Mouse (Mus musculus) ES-E14 (cell line): ENCODE results near the gene Pheta1. TPM values are rescaled to one million over a fixed set of nuclear protein-coding genes. Genes with fewer than 3 reads are reported as not detected.

Source experiments
- DNase-seq: peaks from one replicate; pipeline ENCODE4 v3.0.0-alpha.2; 2013; ENCODE audit warnings: low read depth, low spot score
- H3K27ac ChIP-seq: 2 replicates; pipeline ENCODE4 v1.5.1; 2012; ENCODE audit warnings: low read depth, mild to moderate bottlenecking, low read length, moderate library complexity, mixed read lengths; ENCODE audit not compliant: poor library complexity, insufficient read depth, severe bottlenecking
- H3K36me3 ChIP-seq: 2 replicates; pipeline ENCODE4 v1.6.1; 2012; ENCODE audit warnings: mild to moderate bottlenecking, low read length, moderate library complexity, mixed read lengths; ENCODE audit not compliant: control insufficient read depth, poor library complexity, insufficient read depth, severe bottlenecking
- H3K4me1 ChIP-seq, 2 experiments: fragments of 150-350 bp in 1 of 2; sonication (generic) in 1 of 2; 2 replicates each; pipeline ENCODE4 v1.6.1; 2012; ENCODE audit warnings: low read length in 2 of 2, mild to moderate bottlenecking in 1 of 2, mixed read lengths in 1 of 2; ENCODE audit not compliant: control insufficient read depth in 2 of 2, insufficient read depth in 2 of 2, poor library complexity in 1 of 2
- H3K4me3 ChIP-seq, 2 experiments: fragments of 150-350 bp in 1 of 2; sonication (generic) in 1 of 2; 2 replicates each; pipeline ENCODE4 v1.5.1; 2012; ENCODE audit warnings: low read length in 2 of 2, low read depth in 1 of 2, mild to moderate bottlenecking in 1 of 2, mixed read lengths in 1 of 2; ENCODE audit not compliant: insufficient read depth in 1 of 2, poor library complexity in 1 of 2, severe bottlenecking in 1 of 2
- H3K9ac ChIP-seq: 2 replicates; pipeline ENCODE4 v1.6.1; 2012; ENCODE audit warnings: low read depth, mild to moderate bottlenecking, low read length, mixed read lengths; ENCODE audit not compliant: poor library complexity, insufficient read depth, severe bottlenecking
- H3K9me3 ChIP-seq: fragments of 150-350 bp; sonication (generic); 2 replicates; pipeline ENCODE4 v1.6.1; 2012; ENCODE audit warnings: low read depth, mild to moderate bottlenecking, low read length; ENCODE audit not compliant: control insufficient read depth, insufficient read depth
- CHD2 ChIP-seq: IDR thresholded peaks from 2 replicates; pipeline ENCODE4 v1.6.1; 2014; ENCODE audit warnings: mild to moderate bottlenecking, low read depth, low read length, inconsistent platforms
- HCFC1 ChIP-seq: IDR thresholded peaks from 2 replicates; pipeline ENCODE4 v1.6.1; 2012; ENCODE audit warnings: low read length, inconsistent platforms, borderline replicate concordance; ENCODE audit not compliant: insufficient read depth
- MAFK ChIP-seq: IDR thresholded peaks from 2 replicates; pipeline ENCODE4 v1.6.1; 2014; ENCODE audit warnings: mild to moderate bottlenecking, low read depth, low read length, inconsistent platforms; ENCODE audit not compliant: insufficient read depth
- ZC3H11A ChIP-seq: IDR thresholded peaks from 2 replicates; pipeline ENCODE4 v1.6.1; 2012; ENCODE audit warnings: low read depth, mild to moderate bottlenecking, inconsistent platforms, low read length, borderline replicate concordance
- ZNF384 ChIP-seq: IDR thresholded peaks from 2 replicates; pipeline ENCODE4 v1.6.1; 2012; ENCODE audit warnings: low read depth, low read length, inconsistent platforms
- in situ Hi-C, 2 experiments: fragments of 600-800 bp; cut with MboI; formaldehyde crosslinking; loops; one replicate each; pipeline ENCODE4 v1.15.1; 2025; ENCODE audit warnings: low sequenced_read_pairs in 2 of 2, inconsistent platforms in 1 of 2; ENCODE audit not compliant: unreplicated experiment in 2 of 2
- total RNA-seq: library from RNA; depleted of rRNA; stranded (reverse); fragments of 300-350 nt; gene quantifications from 2 replicates; pipeline ENCODE4 v1.2.3, GENCODE M21; 2012

Pheta1 gene
- total RNA-seq, 1 experiment: 13.6 TPM

DNA sequence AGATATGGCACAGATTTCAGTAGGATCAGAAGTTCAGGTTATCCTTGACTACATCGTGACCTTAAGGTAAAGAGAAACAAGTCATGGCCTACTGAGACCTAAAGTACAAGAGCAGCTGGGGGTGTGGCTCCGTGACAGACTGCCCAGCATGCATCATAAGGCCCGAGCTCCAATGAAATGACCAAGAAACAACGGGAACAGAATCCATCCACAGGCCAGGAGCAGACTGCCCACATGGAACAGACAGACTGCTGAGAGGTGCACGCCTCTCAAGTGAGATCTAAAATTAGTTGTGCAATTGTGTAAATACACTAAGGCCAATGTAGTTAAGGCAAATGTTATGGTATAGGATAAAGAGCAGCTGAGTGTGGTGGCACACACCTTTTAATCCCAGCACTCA lies 27.2 kb upstream of the Pheta1 start:
- Histone ChIP-seq H3K9ac (no peak overlapping the region), H3K36me3 (peaks cover 32% of the 10 kb centered on the region), H3K9me3 (no peaks in the 10 kb centered on the region), H3K4me3 (no peak overlapping the region), H3K4me1 (no peaks in the 10 kb centered on the region), H3K27ac (no peak overlapping the region)
- DNase-seq: no peak
- no peak for TF ChIP-seq MAFK
- TF ChIP-seq CHD2: no peak
- no peak for TF ChIP-seq ZC3H11A
- TF ChIP-seq HCFC1: no peak
- in situ Hi-C loops: no loop called here

- no peak for DNase-seq
- Histone ChIP-seq H3K9me3 (no peaks in the 10 kb centered on the region), H3K4me3 (no peak overlapping the region), H3K9ac (no peak overlapping the region), H3K36me3 (peaks cover 23% of the 10 kb centered on the region), H3K27ac (no peak overlapping the region), H3K4me1 (no peaks in the 10 kb centered on the region)
- TF ChIP-seq MAFK (no peak), ZNF384 (no peak), ZC3H11A (no peak), CHD2 (no peak), HCFC1 (no peak)
- in situ Hi-C loops: no loop called here
Measured at GRCm38 (mm10) chr5:121822786-121823505, 25.8 kb upstream of the Pheta1 start.

DNA sequence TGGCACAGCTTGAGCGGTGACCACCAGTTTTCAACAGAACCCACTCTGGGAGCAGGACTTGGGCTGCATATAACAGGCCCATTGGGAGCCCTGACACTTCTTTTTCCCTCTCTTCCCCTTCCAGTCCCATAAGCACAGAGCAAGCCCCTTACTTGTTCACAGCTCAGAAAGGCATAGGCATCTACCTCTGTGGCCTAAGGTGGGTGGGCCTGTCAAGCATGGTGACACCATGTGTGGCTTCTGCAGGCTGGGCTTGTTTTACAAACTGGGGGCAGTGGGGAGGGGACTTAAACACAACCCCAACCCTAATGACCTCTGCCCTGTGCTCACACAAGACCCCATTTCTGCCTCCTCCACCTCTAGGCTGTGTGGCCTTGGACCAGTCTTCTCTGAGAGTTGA lies 25.1 kb upstream of the Pheta1 start:
- H3K9me3 ChIP-seq: no peaks in the 10 kb centered on the region
- no peak for DNase-seq
- no peak overlapping the region for H3K4me3 ChIP-seq
- H3K36me3 ChIP-seq: peaks cover 19% of the 10 kb centered on the region
- in situ Hi-C loops: no loop called here
- H3K27ac ChIP-seq: no peak overlapping the region
- H3K9ac ChIP-seq: no peak overlapping the region
- no peak for TF ChIP-seq ZC3H11A
- no peak for TF ChIP-seq CHD2
- TF ChIP-seq HCFC1: no peak
- TF ChIP-seq MAFK: no peak
- TF ChIP-seq ZNF384: no peak
- no peaks in the 10 kb centered on the region for H3K4me1 ChIP-seq

DNA sequence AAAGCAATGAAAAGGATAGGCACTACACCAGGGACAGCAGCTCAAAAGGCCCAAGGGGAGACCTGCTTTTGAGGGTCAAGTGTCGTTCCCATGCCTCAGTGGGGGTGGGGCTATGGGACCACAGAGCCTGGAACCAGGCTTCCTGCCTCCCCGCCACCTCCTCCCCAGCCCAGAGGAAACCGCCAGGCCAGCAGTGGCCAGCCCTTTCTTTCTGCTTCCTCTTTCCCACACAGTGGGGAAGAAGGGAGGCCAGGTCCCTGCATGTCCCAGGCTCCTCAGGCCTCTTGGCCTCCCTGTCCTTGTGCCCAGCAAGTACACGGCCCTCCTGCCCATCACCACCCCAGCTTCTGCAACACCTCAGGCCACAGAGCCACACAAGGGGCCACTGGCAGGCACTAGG lies 24.7 kb upstream of the Pheta1 start:
- Histone ChIP-seq H3K36me3 (peaks cover 15% of the 10 kb centered on the region), H3K4me3 (no peak overlapping the region), H3K9ac (no peak overlapping the region), H3K27ac (no peak overlapping the region), H3K4me1 (no peaks in the 10 kb centered on the region), H3K9me3 (no peaks in the 10 kb centered on the region)
- TF ChIP-seq CHD2: no peak
- TF ChIP-seq ZC3H11A: no peak
- no peak for TF ChIP-seq HCFC1
- TF ChIP-seq MAFK: no peak
- no peak for TF ChIP-seq ZNF384
- in situ Hi-C loops: no loop called here
- DNase-seq: no peak
